8 mouse cellular contexts compared by ENCODE assay signal in genomic region chr9:107629411-107629730, GRCm38 (mm10). TPM values are rescaled to one million over a fixed set of nuclear protein-coding genes. Genes with fewer than 3 reads are reported as not detected.
A peak's percentile ranks its signal among the peaks of the same experiment; 100 is the strongest.
DNase-seq lines count a peak whose midpoint lies in the region; ATAC-seq and TF ChIP-seq lines count a peak whose summit lies in the region.

No protein-coding gene starts in this region.

- peak overlapping the region; percentile 79 for H3K27ac ChIP-seq in thymus, adult 2 months (ENCODE audit: control insufficient read depth, insufficient read depth, low read length)
- H3K27ac ChIP-seq in liver, embryonic 16.5 days (ENCODE audit: low read length), result peak overlapping the region; percentile 77

- no peak for ATAC-seq in liver, embryonic 16.5 days (ENCODE audit: low read depth)

- H3K4me3 ChIP-seq in thymus, adult 2 months (ENCODE audit: control insufficient read depth, insufficient read depth, low read length), result no peak overlapping the region
- H3K4me3 ChIP-seq in liver, embryonic 16.5 days (ENCODE audit: low read depth, low read length), result 0 out of 2 replicates have a peak overlapping the region, but pooled peaks have one; percentile 17

- H3K9ac ChIP-seq in liver, embryonic 16.5 days (ENCODE audit: low read depth, low read length), result peak overlapping the region; percentile 52; the same call in 1 of the 2 replicates

- TF ChIP-seq POLR2A in thymus, adult 2 months (IDR thresholded peaks at IDR 0.05; ENCODE audit: control insufficient read depth, extremely low read depth, insufficient read depth, low read length, poor library complexity), result no peak

- TF ChIP-seq CTCF in thymus, adult 2 months (IDR thresholded peaks at IDR 0.05; ENCODE audit: borderline replicate concordance, control insufficient read depth, extremely low read depth, insufficient read depth, low read length, poor library complexity), result no peak

- H3K36me3 ChIP-seq in thymus, adult 2 months (ENCODE audit: control insufficient read depth, insufficient read depth, low read length), result no peaks in the 10 kb centered on the region
- peaks cover 9% of the 10 kb centered on the region for H3K36me3 ChIP-seq in liver, embryonic 16.5 days (ENCODE audit: control insufficient read depth, insufficient read depth)

- no peaks in the 10 kb centered on the region for H3K9me3 ChIP-seq in liver, embryonic 16.5 days (replicated peaks; ENCODE audit: control insufficient read depth, low read length)

- DNase-seq in cerebellum, adult 11-12 months, result peak; percentile 42
- no peak for DNase-seq in cerebellum, adult 11 months
- peak; percentile 26 for DNase-seq in thymus, adult 2 months
- DNase-seq in thymus, adult 18-20 months, result no peak
- DNase-seq in frontal cortex, postnatal 14 days (ENCODE audit: low spot score in 2 of 2), result no peak
- DNase-seq in adrenal gland, postnatal 10 days, result no peak
- DNase-seq in yolk sac, embryonic 10.5 days (ENCODE audit: low spot score), result no peak

- H3K4me2 ChIP-seq in liver, embryonic 16.5 days (ENCODE audit: low read depth, low read length), result peak overlapping the region; percentile 49

- no peaks in the 10 kb centered on the region for H3K27me3 ChIP-seq in thymus, adult 2 months (ENCODE audit: control insufficient read depth, insufficient read depth, low read length)
- H3K27me3 ChIP-seq in liver, embryonic 16.5 days (ENCODE audit: control insufficient read depth, insufficient read depth, low read depth, low read length), result no peaks in the 10 kb centered on the region

- H3K4me1 ChIP-seq in thymus, adult 2 months (replicated peaks; ENCODE audit: control insufficient read depth, insufficient read depth, low read length), result peaks cover 83% of the 10 kb centered on the region
- H3K4me1 ChIP-seq in liver, embryonic 16.5 days (ENCODE audit: control insufficient read depth, low read depth, low read length), result peaks cover 93% of the 10 kb centered on the region

- WGBS in thymus, adult 2 months, result 11% methylated on average over 4 of the region's 4 CpGs
- WGBS in liver, embryonic 16.5 days (ENCODE audit: insufficient replicate concordance), result 9% methylated on average over 4 of the region's 4 CpGs

RNA-seq across cellular contexts. Expression of gene Gnai2, which starts 5.8 kb away (rescaled TPM):
- 1,154 and 1,267 TPM in 2 replicates for polyA plus RNA-seq in thymus, adult 2 months (2012; rRNA removed)
- 144 and 153 TPM in 2 replicates for polyA plus RNA-seq in liver, embryonic 16.5 days (2015; fragmentation: Nextera tagmentation; extraction: Ambion mirVana)
- 100 to 1,000 TPM; 292 to 327 TPM for total RNA-seq in adrenal gland, postnatal 10 days (2021)

RNA-seq across cellular contexts. Expression of gene Sema3b, which starts 20.3 kb away (rescaled TPM):
- 4.3 and 4.9 TPM in 2 replicates for polyA plus RNA-seq in thymus, adult 2 months (2012; rRNA removed)
- polyA plus RNA-seq in liver, embryonic 16.5 days (2015; fragmentation: Nextera tagmentation; extraction: Ambion mirVana), result 0.33 and 1.4 TPM in 2 replicates
- total RNA-seq in adrenal gland, postnatal 10 days (2021), result 10 to 100 TPM in 1 of 2 experiments, 1 to 10 TPM in 1; 9.5 to 13.2 TPM

RNA-seq across cellular contexts. Expression of gene Slc38a3, which starts 40.0 kb away (rescaled TPM):
- 9.1 and 11.2 TPM in 2 replicates for polyA plus RNA-seq in thymus, adult 2 months (2012; rRNA removed)
- 60.1 and 75.2 TPM in 2 replicates for polyA plus RNA-seq in liver, embryonic 16.5 days (2015; fragmentation: Nextera tagmentation; extraction: Ambion mirVana)
- total RNA-seq in adrenal gland, postnatal 10 days (2021), result 10 to 100 TPM; 42.0 to 95.1 TPM

RNA-seq across cellular contexts. Expression of gene Ifrd2, which starts 41.9 kb away (rescaled TPM):
- 65.1 and 67.4 TPM in 2 replicates for polyA plus RNA-seq in thymus, adult 2 months (2012; rRNA removed)
- 145 and 166 TPM in 2 replicates for polyA plus RNA-seq in liver, embryonic 16.5 days (2015; fragmentation: Nextera tagmentation; extraction: Ambion mirVana)
- 10 to 100 TPM; 37.4 to 40.9 TPM for total RNA-seq in adrenal gland, postnatal 10 days (2021)

RNA-seq across cellular contexts. Expression of gene Hyal3, which starts 48.8 kb away (rescaled TPM):
- polyA plus RNA-seq in thymus, adult 2 months (2012; rRNA removed), result 2.4 TPM in 2 replicates
- 0.89 and 0.96 TPM in 2 replicates for polyA plus RNA-seq in liver, embryonic 16.5 days (2015; fragmentation: Nextera tagmentation; extraction: Ambion mirVana)
- 1 to 10 TPM; 1.0 to 1.2 TPM for total RNA-seq in adrenal gland, postnatal 10 days (2021)

Comparison
In these comparisons a context has a peak if more than half of its experiments do, and no peak if none do; other contexts are left out.
1. DNase-seq: peak in cerebellum, adult 11-12 months (single experiment) and thymus, adult 2 months (single experiment); none in cerebellum, adult 11 months (single experiment), thymus, adult 18-20 months (0 of 2), frontal cortex, postnatal 14 days (0 of 2), adrenal gland, postnatal 10 days (single experiment) and yolk sac, embryonic 10.5 days (single experiment).